Mouse (Mus musculus) embryo, embryonic 11.5 days (tissue): ENCODE results near the gene Pard3.
A peak's percentile ranks its signal among the peaks of the same experiment; 100 is the strongest.

Source experiments
- DNase-seq: peaks from one replicate; pipeline ENCODE4 v3.0.0-alpha.2; 2012; ENCODE audit warnings: low read depth, low spot score

The Pard3 gene

GRCm38 (mm10) chr8:127229325-127230232 is 165.9 kb downstream of the Pard3 start:
- no peak for DNase-seq

GRCm38 (mm10) chr8:127230233-127230595 is 166.5 kb downstream of the Pard3 start:
- no peak for DNase-seq

- no peak for DNase-seq
Measured at GRCm38 (mm10) chr8:127243351-127243750, 179.7 kb downstream of the Pard3 start.

GRCm38 (mm10) chr8:127243841-127244240 is 180.1 kb downstream of the Pard3 start:
- DNase-seq = no peak

GRCm38 (mm10) chr8:127250746-127251145 is 187.1 kb downstream of the Pard3 start:
- DNase-seq = no peak

GRCm38 (mm10) chr8:127251476-127251875 is 187.8 kb downstream of the Pard3 start:
- DNase-seq = no peak

- no peak for DNase-seq
Measured at GRCm38 (mm10) chr8:127251985-127252384, 188.3 kb downstream of the Pard3 start.

GRCm38 (mm10) chr8:127254625-127255024 is 190.9 kb downstream of the Pard3 start:
- no peak for DNase-seq

- DNase-seq = no peak
Measured at GRCm38 (mm10) chr8:127257086-127257485, 193.4 kb downstream of the Pard3 start.

- no peak for DNase-seq
Measured at GRCm38 (mm10) chr8:127261051-127261450, 197.4 kb downstream of the Pard3 start.

GRCm38 (mm10) chr8:127262026-127262425 is 198.3 kb downstream of the Pard3 start:
- no peak for DNase-seq

GRCm38 (mm10) chr8:127262436-127262835 is 198.7 kb downstream of the Pard3 start:
- DNase-seq = no peak

- no peak for DNase-seq
Measured at GRCm38 (mm10) chr8:127262926-127263325, 199.2 kb downstream of the Pard3 start.

- no peak for DNase-seq
Measured at GRCm38 (mm10) chr8:127263457-127263856, 199.8 kb downstream of the Pard3 start.

GRCm38 (mm10) chr8:127264691-127265470 is 201.2 kb downstream of the Pard3 start:
- DNase-seq = no peak

- no peak for DNase-seq
Measured at GRCm38 (mm10) chr8:127266777-127267176, 203.1 kb downstream of the Pard3 start.

GRCm38 (mm10) chr8:127268239-127269024 is 204.7 kb downstream of the Pard3 start:
- DNase-seq = peak; percentile 27

GRCm38 (mm10) chr8:127269082-127269747 is 205.5 kb downstream of the Pard3 start:
- no peak for DNase-seq

- no peak for DNase-seq
Measured at GRCm38 (mm10) chr8:127271186-127271585, 207.5 kb downstream of the Pard3 start.

- no peak for DNase-seq
Measured at GRCm38 (mm10) chr8:127280299-127280974, 216.7 kb downstream of the Pard3 start.

GRCm38 (mm10) chr8:127281035-127281434 is 217.3 kb downstream of the Pard3 start:
- no peak for DNase-seq
